Mouse (Mus musculus) ES-E14 (cell line): ENCODE measurements around the gene C1qtnf6. TPM values are rescaled to one million over a fixed set of nuclear protein-coding genes. Genes with fewer than 3 reads are reported as not detected.

Experiments
- DNase-seq: peaks from one replicate; pipeline ENCODE4 v3.0.0-alpha.2; 2013; ENCODE audit warnings: low read depth, low spot score
- H3K27ac ChIP-seq: 2 replicates; pipeline ENCODE4 v1.5.1; 2012; ENCODE audit warnings: low read depth, mild to moderate bottlenecking, low read length, moderate library complexity, mixed read lengths; ENCODE audit not compliant: poor library complexity, insufficient read depth, severe bottlenecking
- H3K36me3 ChIP-seq: 2 replicates; pipeline ENCODE4 v1.6.1; 2012; ENCODE audit warnings: mild to moderate bottlenecking, low read length, moderate library complexity, mixed read lengths; ENCODE audit not compliant: control insufficient read depth, poor library complexity, insufficient read depth, severe bottlenecking
- H3K4me1 ChIP-seq, 2 experiments: fragments of 150-350 bp in 1 of 2; sonication (generic) in 1 of 2; 2 replicates each; pipeline ENCODE4 v1.6.1; 2012; ENCODE audit warnings: low read length in 2 of 2, mild to moderate bottlenecking in 1 of 2, mixed read lengths in 1 of 2; ENCODE audit not compliant: control insufficient read depth in 2 of 2, insufficient read depth in 2 of 2, poor library complexity in 1 of 2
- H3K4me3 ChIP-seq, 2 experiments: fragments of 150-350 bp in 1 of 2; sonication (generic) in 1 of 2; 2 replicates each; pipeline ENCODE4 v1.5.1; 2012; ENCODE audit warnings: low read length in 2 of 2, low read depth in 1 of 2, mild to moderate bottlenecking in 1 of 2, mixed read lengths in 1 of 2; ENCODE audit not compliant: insufficient read depth in 1 of 2, poor library complexity in 1 of 2, severe bottlenecking in 1 of 2
- H3K9ac ChIP-seq: 2 replicates; pipeline ENCODE4 v1.6.1; 2012; ENCODE audit warnings: low read depth, mild to moderate bottlenecking, low read length, mixed read lengths; ENCODE audit not compliant: poor library complexity, insufficient read depth, severe bottlenecking
- H3K9me3 ChIP-seq: fragments of 150-350 bp; sonication (generic); 2 replicates; pipeline ENCODE4 v1.6.1; 2012; ENCODE audit warnings: low read depth, mild to moderate bottlenecking, low read length; ENCODE audit not compliant: control insufficient read depth, insufficient read depth
- CHD2 ChIP-seq: IDR thresholded peaks from 2 replicates; pipeline ENCODE4 v1.6.1; 2014; ENCODE audit warnings: mild to moderate bottlenecking, low read depth, low read length, inconsistent platforms
- HCFC1 ChIP-seq: IDR thresholded peaks from 2 replicates; pipeline ENCODE4 v1.6.1; 2012; ENCODE audit warnings: low read length, inconsistent platforms, borderline replicate concordance; ENCODE audit not compliant: insufficient read depth
- MAFK ChIP-seq: IDR thresholded peaks from 2 replicates; pipeline ENCODE4 v1.6.1; 2014; ENCODE audit warnings: mild to moderate bottlenecking, low read depth, low read length, inconsistent platforms; ENCODE audit not compliant: insufficient read depth
- ZC3H11A ChIP-seq: IDR thresholded peaks from 2 replicates; pipeline ENCODE4 v1.6.1; 2012; ENCODE audit warnings: low read depth, mild to moderate bottlenecking, inconsistent platforms, low read length, borderline replicate concordance
- ZNF384 ChIP-seq: IDR thresholded peaks from 2 replicates; pipeline ENCODE4 v1.6.1; 2012; ENCODE audit warnings: low read depth, low read length, inconsistent platforms
- in situ Hi-C, 2 experiments: fragments of 600-800 bp; cut with MboI; formaldehyde crosslinking; loops; one replicate each; pipeline ENCODE4 v1.15.1; 2025; ENCODE audit warnings: low sequenced_read_pairs in 2 of 2, inconsistent platforms in 1 of 2; ENCODE audit not compliant: unreplicated experiment in 2 of 2
- total RNA-seq: library from RNA; depleted of rRNA; stranded (reverse); fragments of 300-350 nt; gene quantifications from 2 replicates; pipeline ENCODE4 v1.2.3, GENCODE M21; 2012

The C1qtnf6 gene
- total RNA-seq, 1 experiment, result 1.8 TPM

DNA sequence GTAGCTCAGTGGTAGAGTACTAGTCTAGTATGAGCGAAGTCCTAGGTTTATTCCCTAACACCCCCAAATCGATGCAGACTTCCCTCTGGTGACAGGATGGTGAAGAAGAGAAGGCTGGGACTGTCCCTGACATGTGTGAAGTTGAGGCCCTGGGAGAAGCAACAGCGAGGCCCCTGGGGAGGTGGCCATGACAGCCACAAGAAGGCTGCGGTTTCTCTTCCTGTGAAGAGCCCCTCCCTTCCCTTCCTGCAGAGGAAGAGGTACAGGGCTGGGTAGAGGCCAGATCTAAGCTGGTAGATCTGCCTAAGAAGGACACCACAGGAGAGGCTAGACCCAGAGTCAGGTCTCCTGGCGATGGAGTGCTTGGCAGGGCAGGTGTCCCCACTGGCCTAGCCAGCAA lies 32.7 kb upstream of the C1qtnf6 start:
- Histone ChIP-seq H3K36me3 (no peaks in the 10 kb centered on the region), H3K9me3 (no peaks in the 10 kb centered on the region), H3K4me1 (peaks cover 0 to 2% of the 10 kb centered on the region in 2 experiments; a peak in 1 of 4 replicates), H3K4me3 (no peak overlapping the region), H3K9ac (no peak overlapping the region), H3K27ac (no peak overlapping the region)
- TF ChIP-seq MAFK, result no peak
- no peak for TF ChIP-seq CHD2
- no peak for TF ChIP-seq HCFC1
- TF ChIP-seq ZC3H11A, result no peak
- no peak for TF ChIP-seq ZNF384
- no peak for DNase-seq
- in situ Hi-C loops, result no loop called here

DNA sequence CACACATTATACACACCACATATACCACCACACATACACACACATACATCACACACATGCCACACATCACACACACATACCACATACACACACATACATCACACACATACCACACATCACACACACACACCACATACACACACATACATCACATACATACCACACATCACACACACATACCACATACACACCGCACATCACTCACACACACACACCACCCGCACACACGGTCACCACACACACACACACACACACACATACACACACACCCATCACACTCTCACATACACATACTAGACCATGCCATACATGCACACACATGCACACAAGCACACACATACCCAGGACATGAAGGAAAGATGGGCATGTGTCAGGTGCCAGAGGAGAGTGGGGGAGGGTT lies 32.1 kb upstream of the C1qtnf6 start:
- no peak for DNase-seq
- in situ Hi-C loops, result no loop called here
- Histone ChIP-seq H3K4me3 (no peak overlapping the region), H3K9ac (no peak overlapping the region), H3K4me1 (peaks cover 0 to 2% of the 10 kb centered on the region in 2 experiments; a peak in 1 of 4 replicates), H3K27ac (no peak overlapping the region), H3K9me3 (no peaks in the 10 kb centered on the region), H3K36me3 (no peaks in the 10 kb centered on the region)
- no peak for TF ChIP-seq MAFK
- TF ChIP-seq CHD2, result no peak
- TF ChIP-seq ZC3H11A, result no peak
- no peak for TF ChIP-seq ZNF384
- TF ChIP-seq HCFC1, result no peak

DNA sequence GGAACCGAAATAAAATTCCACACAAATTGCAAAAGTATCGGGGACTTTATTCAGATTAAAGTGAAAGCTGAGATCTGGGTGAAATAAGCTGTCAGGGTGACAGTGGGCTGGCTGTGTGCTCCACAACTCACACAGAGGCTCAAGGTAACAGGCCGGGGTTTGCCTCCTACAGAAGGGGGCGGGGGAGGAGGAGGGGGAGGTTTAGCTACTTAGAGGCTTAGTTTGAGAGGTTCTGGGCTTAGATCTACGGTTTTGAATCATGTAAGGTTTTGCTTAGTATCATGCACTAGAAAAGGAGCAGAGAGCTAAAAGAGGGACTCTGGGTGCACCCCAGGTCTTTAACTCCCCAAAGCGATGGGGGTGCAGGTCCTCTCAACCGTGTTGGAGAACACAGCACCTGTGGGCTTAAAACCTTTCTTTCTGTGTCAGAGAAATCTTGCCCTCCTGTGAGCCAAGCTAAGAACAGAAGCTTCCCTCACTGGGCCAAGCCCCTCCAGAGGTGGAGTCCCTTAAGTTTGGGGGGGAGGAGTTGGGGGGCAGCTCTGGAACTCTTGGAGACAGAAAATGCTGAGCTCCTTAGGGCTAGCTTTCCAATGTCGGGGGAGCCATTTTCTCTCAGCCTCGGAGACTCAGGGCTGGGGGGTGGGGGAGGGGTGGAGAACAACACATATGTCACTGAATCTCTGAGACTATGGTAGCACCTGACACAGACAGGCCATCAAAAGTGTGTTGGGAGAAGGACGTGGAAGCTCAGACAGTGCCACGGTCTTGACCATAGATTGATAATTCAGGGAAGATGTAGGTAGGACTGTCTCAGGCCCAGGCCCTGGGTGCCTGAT lies 28.1 kb upstream of the C1qtnf6 start:
- Histone ChIP-seq H3K36me3 (no peaks in the 10 kb centered on the region), H3K9ac (no peak overlapping the region), H3K9me3 (no peaks in the 10 kb centered on the region), H3K4me3 (no peak overlapping the region), H3K4me1 (peaks cover 0 to 3% of the 10 kb centered on the region in 2 experiments; a peak in 1 of 4 replicates), H3K27ac (no peak overlapping the region)
- in situ Hi-C loops, result no loop called here
- no peak for TF ChIP-seq ZNF384
- TF ChIP-seq MAFK, result no peak
- no peak for TF ChIP-seq HCFC1
- no peak for TF ChIP-seq ZC3H11A
- no peak for TF ChIP-seq CHD2
- no peak for DNase-seq

- DNase-seq, result no peak
- H3K9ac ChIP-seq, result no peak overlapping the region
- H3K4me3 ChIP-seq, result no peak overlapping the region
- TF ChIP-seq ZC3H11A (no peak), MAFK (no peak), ZNF384 (no peak), HCFC1 (no peak), CHD2 (no peak)
- peaks cover 4% of the 10 kb centered on the region; the same call in 1 of the 2 replicates for H3K36me3 ChIP-seq
- in situ Hi-C loops, result no loop called here
- no peak overlapping the region for H3K27ac ChIP-seq
- peaks cover 0 to 3% of the 10 kb centered on the region in 2 experiments; a peak in 1 of 4 replicates for H3K4me1 ChIP-seq
- H3K9me3 ChIP-seq, result no peaks in the 10 kb centered on the region
These were observed 26.7 kb upstream of the C1qtnf6 start for GRCm38 (mm10) chr15:78557693-78558535.
